Mouse (Mus musculus) megakaryocyte, embryonic 14.5 days (primary cell): Measurements from ENCODE around the gene Gls2.

Source experiments
- FLI1 ChIP-seq: IDR thresholded peaks from 2 replicates; pipeline ENCODE4 v1.6.1; 2012; ENCODE audit warnings: low read length, inconsistent platforms, mixed read lengths
- GATA1 ChIP-seq: IDR thresholded peaks from 3 replicates; pipeline ENCODE4 v1.6.1; 2012; ENCODE audit warnings: mixed read lengths, low read length, inconsistent platforms, borderline replicate concordance

- TF ChIP-seq FLI1 = no peak
- TF ChIP-seq GATA1 = no peak
Observed at GRCm38 (mm10) chr10:128144961-128145360, 49.3 kb upstream of the Gls2 start.
